Mouse (Mus musculus) splenic B cell, adult 2 months (primary cell): ENCODE results near the gene Exoc7.
A peak's percentile ranks its signal among the peaks of the same experiment; 100 is the strongest.

Experiments used
- DNase-seq: peaks from one replicate; pipeline ENCODE4 v3.0.0-alpha.2; 2011; ENCODE audit warnings: low read depth, low spot score
- H3K27me3 ChIP-seq: 2 replicates; pipeline ENCODE4 v1.6.1; 2012; ENCODE audit warnings: mild to moderate bottlenecking, low read length, moderate library complexity, mixed read lengths; ENCODE audit not compliant: control insufficient read depth, poor library complexity, insufficient read depth, severe bottlenecking
- H3K36me3 ChIP-seq: 2 replicates; pipeline ENCODE4 v1.6.1; 2012; ENCODE audit warnings: mild to moderate bottlenecking, low read length, moderate library complexity, mixed read lengths; ENCODE audit not compliant: control insufficient read depth, poor library complexity, insufficient read depth, severe bottlenecking

The Exoc7 gene

DNA sequence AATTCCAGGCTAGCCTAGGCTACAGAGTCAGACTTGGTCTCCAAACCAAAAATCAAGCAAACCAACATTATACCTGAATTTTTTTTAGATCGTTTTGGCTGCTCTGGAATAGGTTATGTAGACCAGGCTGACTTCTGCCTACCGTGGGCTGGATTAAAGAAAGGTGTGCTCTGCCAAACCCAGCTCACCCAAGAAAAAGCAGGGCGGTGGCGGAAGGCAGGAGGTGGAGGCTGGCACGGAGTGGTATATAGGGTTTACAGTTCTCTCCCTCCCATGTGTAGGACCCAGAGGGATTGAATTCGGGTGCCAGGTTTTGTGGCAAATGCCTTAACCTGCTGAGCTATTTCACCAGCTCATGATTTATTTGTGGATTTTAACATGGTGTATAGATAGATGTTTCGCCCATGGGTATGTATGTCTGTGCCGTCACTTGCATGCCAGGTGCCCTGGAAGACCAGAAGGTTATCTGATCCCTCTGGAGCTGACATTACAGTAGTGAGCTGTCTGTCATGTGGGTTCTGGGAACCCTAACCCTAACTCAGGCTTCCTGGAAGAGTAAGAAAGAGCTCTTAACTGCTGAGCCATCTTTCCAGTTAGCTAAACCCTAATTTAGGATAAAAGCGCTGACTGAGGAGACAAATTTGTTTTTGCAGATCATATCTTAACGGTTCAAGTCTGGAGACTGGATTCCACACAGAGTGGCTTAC is at the start of gene Exoc7:
TSS of gene Exoc7 (minus strand) at position 215 of the 707 bp plus-strand sequence.
- no peak for DNase-seq
- H3K27me3 ChIP-seq: no peaks in the 10 kb centered on the region
- H3K36me3 ChIP-seq: no peaks in the 10 kb centered on the region; the same call in 1 of the 2 replicates

DNA sequence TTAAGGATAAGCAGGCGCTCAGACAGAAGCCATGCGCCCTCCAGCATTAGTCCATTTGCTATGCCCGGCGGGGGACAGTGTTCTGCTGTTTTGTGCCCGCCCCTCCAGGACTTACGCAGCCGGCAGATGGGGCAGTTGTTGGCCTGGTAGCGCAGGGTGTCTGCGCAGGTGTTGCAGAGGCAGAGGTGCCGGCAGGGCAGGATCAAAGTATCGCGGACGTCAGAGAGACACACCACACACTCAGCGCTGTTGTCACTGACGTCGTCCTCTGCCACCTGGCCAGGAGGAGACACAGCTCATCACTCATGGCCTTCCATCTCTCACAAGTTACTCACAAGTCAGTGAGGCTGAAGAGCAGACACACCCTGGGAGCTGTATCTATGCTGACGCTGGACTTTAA is 47.5 kb upstream of the Exoc7 start:
- DNase-seq: no peak
- H3K36me3 ChIP-seq: peaks cover 8% of the 10 kb centered on the region; the same call in 1 of the 2 replicates
- H3K27me3 ChIP-seq: no peaks in the 10 kb centered on the region

DNA sequence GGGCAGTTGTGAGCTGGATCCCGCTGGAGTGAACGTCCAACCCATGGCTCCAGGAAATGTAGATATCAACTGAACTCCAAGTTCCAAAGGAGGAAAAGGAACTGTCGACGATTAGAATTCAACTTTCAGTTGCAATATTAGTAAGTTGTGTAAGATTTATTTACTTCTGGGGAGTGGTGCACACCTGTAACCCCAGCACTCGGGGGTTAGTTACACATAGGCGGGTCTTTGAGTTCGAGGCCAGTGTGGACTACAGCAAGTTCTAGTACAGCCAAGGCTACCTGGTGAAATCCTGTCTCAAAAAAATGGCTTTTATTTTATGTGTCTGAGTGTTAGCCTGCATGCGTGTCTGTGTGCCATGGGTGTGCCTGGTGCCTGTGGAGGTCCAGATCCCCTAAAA is 46.5 kb upstream of the Exoc7 start:
- no peak for DNase-seq
- peaks cover 8% of the 10 kb centered on the region; the same call in 1 of the 2 replicates for H3K36me3 ChIP-seq
- H3K27me3 ChIP-seq: no peaks in the 10 kb centered on the region

DNA sequence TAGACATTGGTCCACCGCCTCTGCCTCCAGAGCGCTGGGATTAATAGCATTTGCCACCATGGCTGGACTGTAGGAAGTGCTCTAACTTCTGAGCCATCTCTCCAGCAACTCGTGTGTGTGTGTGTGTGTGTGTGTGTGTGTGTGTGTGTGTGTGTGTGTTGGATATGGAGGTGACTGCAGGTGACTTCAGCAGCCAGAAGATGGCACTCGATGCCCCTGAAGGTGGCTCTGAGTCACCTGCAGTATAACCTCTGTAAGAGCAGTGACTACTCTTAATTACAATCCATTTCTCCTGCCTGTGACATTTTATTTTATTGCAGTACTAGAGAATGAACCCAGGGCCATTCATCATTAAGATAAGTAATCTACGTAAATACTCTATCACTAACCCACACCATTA is 44.3 kb upstream of the Exoc7 start:
- peaks cover 8% of the 10 kb centered on the region; the same call in 1 of the 2 replicates for H3K36me3 ChIP-seq
- no peaks in the 10 kb centered on the region for H3K27me3 ChIP-seq
- peak; percentile 20 for DNase-seq

GRCm38 (mm10) chr11:116347955-116348354 is 40.9 kb upstream of the Exoc7 start:
- DNase-seq: no peak
- H3K27me3 ChIP-seq: no peaks in the 10 kb centered on the region
- H3K36me3 ChIP-seq: no peaks in the 10 kb centered on the region; the same call in 1 of the 2 replicates

DNA sequence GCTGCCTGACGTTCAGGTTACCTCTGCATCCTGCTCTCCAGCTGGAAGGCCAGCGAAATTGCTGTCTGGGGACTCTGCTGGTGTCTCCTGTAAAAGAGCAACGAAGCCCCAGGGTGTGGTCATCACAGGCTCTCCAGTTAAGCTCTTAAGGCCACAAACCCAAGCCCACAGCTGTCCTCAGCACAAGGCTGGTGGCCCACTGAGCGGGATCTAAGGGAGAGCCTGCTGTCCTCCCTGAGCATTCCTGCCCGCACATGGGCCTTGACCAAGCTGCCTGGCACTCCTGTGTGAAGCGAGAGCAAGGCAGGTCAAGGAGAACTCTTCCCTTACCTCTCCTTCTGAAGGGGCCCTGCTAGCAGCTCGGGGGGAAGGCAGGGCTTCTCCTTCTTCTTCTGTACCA is 40.0 kb upstream of the Exoc7 start:
- no peaks in the 10 kb centered on the region for H3K27me3 ChIP-seq
- DNase-seq: no peak

DNA sequence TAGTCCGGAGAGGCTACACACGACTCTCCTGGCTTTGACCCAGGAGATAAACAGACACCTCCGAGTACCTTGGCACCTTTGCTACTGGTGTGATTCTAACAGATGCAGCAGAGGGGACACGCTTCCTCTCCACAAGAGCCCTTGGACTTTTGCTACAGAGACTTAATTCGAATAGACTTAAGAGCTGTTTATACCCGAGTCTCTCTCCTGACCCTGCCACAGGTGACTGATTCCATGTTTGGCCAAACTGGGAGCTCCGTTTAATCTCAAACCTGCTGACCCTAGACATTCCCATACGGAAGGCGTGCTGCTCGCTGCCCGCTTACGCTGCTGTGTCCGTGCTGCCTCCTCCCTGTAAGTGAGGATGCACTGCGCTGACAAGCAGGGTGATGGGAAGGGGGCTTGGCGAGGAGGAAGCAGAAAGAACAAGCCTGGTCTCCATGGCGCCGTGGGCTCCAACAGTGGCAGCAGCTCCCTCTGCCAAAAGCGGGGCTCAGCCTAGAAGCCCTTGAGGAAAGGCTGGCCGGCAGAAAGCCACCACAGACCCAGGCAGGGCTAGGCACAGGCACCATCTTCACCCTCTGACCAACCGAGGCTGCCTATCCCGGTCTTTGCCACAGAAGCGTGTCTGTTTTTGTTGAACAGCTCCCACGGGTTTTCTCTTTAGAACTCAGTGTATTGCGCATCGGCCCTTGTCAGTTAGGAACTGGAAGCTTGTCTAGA is 35.2 kb upstream of the Exoc7 start:
- DNase-seq: no peak
- H3K36me3 ChIP-seq: no peaks in the 10 kb centered on the region
- H3K27me3 ChIP-seq: no peaks in the 10 kb centered on the region

More for the DNA sequence above, 40.0 kb upstream of the Exoc7 start:
- H3K36me3 ChIP-seq: no peaks in the 10 kb centered on the region; the same call in 1 of the 2 replicates

GRCm38 (mm10) chr11:116337531-116337930 is 30.5 kb upstream of the Exoc7 start:
- DNase-seq: no peak
- no peaks in the 10 kb centered on the region for H3K36me3 ChIP-seq
- no peaks in the 10 kb centered on the region for H3K27me3 ChIP-seq

DNA sequence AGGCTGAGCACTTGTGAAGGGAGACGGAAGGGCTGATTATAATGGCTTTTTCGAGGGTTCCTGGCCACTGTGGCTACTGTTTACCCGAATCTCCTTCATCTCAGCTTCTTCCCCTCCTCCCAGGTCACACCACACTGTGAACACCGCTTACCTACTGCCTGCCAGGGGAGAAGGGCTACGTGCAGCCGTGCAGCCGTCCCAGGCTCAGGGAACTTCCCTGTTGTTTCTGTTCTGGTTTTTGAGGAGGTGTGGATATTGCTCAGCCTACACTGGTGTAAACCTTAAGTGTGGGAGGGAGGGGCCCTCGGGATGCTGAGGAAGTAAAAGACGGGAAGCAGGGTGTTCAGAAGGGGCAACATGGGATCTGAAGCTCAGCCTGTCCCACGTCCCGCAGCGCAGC is 30.0 kb upstream of the Exoc7 start:
- Histone ChIP-seq H3K27me3 (no peaks in the 10 kb centered on the region), H3K36me3 (no peaks in the 10 kb centered on the region)
- no peak for DNase-seq

DNA sequence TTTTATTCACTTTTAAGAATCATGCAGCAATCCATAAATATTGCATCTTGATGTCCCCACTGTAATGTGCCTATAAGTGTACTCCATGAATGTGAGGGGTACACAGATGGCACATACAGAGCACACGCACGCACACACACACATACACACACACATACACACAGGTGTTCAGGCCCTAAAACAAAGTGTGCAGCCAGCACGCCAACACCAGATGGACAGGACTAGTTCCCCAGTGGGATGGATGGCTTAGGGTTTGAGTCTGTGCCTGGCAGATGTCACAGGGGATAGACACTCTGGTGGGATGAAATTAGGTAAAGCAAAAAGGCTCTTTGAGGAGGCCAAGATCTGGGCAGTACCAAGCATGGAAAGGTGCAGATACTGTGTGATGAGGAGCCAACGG is 29.4 kb upstream of the Exoc7 start:
- Histone ChIP-seq H3K27me3 (no peaks in the 10 kb centered on the region), H3K36me3 (no peaks in the 10 kb centered on the region)
- no peak for DNase-seq

GRCm38 (mm10) chr11:116335244-116336036 is 28.4 kb upstream of the Exoc7 start, which contains the start of gene Foxj1:
Gene Foxj1 (minus strand): TSS chr11:116335399.
- H3K27me3 ChIP-seq: no peaks in the 10 kb centered on the region
- peak; percentile 97 for DNase-seq
- H3K36me3 ChIP-seq: no peaks in the 10 kb centered on the region

- no peak for DNase-seq
- Histone ChIP-seq H3K36me3 (no peaks in the 10 kb centered on the region), H3K27me3 (no peaks in the 10 kb centered on the region)
Measured at GRCm38 (mm10) chr11:116334417-116334782, 27.4 kb upstream of the Exoc7 start.

DNA sequence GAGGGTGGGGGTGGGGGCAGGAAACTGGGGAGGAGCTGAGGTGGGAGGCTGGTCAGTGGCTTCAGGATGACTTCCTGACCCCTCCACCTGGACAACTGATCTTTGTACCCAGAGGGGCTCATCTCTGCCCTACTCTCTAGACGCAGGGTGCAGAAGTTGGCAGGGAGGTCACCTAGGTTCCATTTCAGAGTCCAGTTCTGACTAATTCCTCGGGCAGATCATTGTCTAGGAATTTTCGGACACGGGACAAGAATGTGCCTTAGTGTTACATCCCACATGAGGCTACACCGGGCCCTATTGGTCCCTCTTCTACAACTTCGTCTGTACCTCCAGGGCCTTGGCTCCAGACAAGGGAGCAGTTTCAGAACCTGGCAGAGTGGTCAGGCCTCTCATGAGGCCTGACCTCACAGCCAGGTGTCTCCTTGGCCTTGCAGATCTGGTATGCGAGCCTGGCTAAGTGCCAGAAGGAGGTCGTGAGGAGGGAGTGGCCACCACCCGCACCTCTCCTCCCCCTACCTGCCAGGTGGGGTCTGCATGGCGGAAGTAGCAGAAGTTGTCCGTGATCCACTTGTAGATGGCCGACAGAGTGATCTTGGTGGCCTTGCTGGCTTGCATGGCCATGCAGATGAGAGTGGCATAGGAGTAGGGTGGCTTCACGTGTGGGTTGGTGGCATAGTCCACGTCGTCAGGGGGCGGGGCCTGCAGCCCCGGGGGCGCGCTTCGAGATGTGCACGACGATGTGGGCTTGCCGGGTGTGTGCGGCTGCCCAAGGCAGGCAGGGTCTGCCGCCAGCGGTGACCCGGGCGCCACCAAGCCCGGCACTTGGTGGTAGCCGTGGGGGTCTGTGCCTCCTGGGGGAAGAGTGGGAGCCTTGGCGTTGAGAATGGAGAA is 26.7 kb upstream of the Exoc7 start:
- DNase-seq: peak; percentile 27
- Histone ChIP-seq H3K36me3 (no peaks in the 10 kb centered on the region), H3K27me3 (no peaks in the 10 kb centered on the region)

GRCm38 (mm10) chr11:116332983-116333270 is 25.9 kb upstream of the Exoc7 start:
- no peak for DNase-seq

More at GRCm38 (mm10) chr11:116332983-116333270, 25.9 kb upstream of the Exoc7 start:
- no peaks in the 10 kb centered on the region for H3K36me3 ChIP-seq
- no peaks in the 10 kb centered on the region for H3K27me3 ChIP-seq
